Mouse (Mus musculus): Measurements from ENCODE around the gene Stat6.
A peak's percentile ranks its signal among the peaks of the same experiment; 100 is the strongest.

DNA sequence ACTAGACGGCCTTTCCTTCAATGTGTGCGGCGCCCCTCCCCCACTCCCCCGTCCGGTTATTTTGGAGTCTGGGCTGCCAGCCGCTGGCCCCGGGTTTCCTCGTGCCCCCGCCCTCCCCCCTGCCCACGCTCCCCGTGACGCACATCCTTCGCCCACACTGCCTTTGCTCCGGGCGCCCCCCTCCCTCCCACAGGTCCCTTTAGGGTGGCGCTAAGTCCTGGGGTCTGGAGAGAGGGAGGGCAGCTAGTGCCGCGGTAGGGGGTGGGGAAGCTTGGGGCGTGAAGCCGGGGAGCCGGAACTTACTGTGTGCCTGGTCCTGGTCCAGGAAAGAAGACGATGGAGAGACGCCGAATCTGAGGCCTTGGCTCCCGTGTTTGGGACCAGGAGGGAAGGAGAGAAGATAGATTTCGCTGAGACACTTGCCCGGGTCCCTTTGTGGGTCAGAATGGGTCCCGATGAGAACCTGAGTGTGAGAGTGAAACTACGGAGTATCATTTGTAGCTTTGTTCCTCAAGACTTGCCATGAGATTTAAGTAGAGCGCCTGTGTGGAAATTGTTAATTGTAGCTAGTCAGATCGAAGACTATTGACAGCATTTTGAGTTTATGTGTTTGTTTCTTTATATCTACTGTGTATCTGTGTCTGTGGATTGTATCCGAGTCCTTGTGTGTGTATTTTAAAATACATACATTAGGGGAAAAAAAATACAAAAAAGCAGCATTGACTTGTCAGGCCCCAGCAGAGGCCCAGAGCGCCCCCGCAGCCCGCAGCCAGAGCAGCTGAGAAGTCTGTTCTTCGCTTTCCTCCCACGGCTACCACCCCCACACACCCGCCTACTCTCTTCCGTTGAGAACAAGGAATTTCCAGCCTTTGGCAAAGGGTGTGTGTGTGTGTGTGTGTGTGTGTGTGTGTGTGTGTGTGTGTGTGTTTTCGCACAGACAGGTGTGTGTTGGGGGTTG is 25.6 kb downstream of the Stat6 start, which contains the start of gene Nab2:
- TF ChIP-seq CTCF (IDR thresholded peaks at IDR 0.05; ENCODE audit: borderline replicate concordance, insufficient read depth, low read depth, low read length) (no peak), POLR2A (IDR thresholded peaks at IDR 0.05; ENCODE audit: borderline replicate concordance, insufficient read depth, low read length) (peak; percentile 20; the same call in 1 of the 2 replicates)
